Mouse (Mus musculus) adrenal gland, adult 2 months (tissue): Measurements from ENCODE around the gene Rpl13a. TPM values are rescaled to one million over a fixed set of nuclear protein-coding genes. Genes with fewer than 3 reads are reported as not detected.
A peak's percentile ranks its signal among the peaks of the same experiment; 100 is the strongest.

Source experiments
- DNase-seq: peaks from one replicate; pipeline ENCODE4 v3.0.0; 2021
- polyA plus RNA-seq: library from polyadenylated mRNA; depleted of rRNA; stranded (reverse); fragments of >200 nt; gene quantifications from 2 replicates; pipeline ENCODE4 v1.2.3, GENCODE M21; 2012
- total RNA-seq, 2 experiments: library from RNA; stranded (reverse); gene quantifications; 2 replicates each; pipeline ENCODE4 v1.2.3; 2021

The Rpl13a gene
- total and polyA plus RNA-seq, 3 experiments, result 476 to 1,750 (median 1,285) TPM

DNA sequence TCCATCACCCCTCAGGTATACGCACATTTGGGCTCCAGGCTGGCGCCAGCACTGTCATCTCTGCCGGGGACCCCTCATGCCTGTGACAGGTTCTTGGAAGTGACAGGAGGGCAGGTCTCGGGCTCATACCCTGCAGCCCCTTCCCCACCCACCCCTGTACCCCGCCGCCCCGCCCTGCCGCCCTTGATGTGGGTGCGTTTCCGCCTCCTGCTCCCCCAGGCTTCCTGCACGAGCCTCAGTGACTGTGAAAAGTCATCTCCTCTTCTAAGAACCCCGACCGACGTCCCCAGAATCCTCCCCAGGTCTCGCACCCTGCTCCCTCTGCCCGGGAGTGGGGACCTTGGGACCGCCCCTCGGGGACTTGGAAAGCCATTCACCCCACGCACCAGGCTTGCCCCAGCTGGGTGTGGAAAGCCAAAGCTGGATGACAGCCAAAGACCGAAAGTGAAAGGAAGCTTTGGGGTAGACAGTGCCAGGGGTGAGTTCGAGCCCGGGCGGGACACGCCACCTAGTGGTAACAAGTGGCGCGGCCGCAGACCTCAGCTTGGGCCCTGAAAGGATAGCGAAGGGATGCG lies 7.5 kb upstream of the Rpl13a start, which contains the start of the genes Gm45713 and Flt3l:
Gene Gm45713, minus strand, starts transcription at position 239 of the 575 bp plus-strand sequence.
Gene Flt3l, minus strand, starts transcription at position 440 of the 575 bp plus-strand sequence.
- peak; percentile 96 for DNase-seq

DNA sequence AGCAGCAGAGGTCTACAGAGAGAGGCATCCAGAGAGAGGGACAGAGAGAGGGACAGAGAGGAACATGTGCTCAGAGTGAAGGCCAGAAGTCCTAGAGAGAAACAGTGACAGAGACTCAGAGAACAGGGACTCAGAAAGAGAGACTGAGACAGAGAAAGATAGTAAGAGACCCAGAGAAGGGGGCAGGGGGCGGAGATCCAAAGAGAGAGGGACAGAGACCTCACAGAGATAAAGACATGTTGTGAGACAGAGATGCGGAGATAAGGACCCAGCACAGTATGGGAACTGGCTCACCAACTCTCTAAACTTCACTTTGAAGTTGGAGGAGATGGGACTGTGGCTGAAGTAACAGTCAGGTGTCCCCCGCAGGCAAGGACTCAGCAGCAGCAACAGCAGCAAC lies 6.8 kb upstream of the Rpl13a start:
- DNase-seq, result no peak

DNA sequence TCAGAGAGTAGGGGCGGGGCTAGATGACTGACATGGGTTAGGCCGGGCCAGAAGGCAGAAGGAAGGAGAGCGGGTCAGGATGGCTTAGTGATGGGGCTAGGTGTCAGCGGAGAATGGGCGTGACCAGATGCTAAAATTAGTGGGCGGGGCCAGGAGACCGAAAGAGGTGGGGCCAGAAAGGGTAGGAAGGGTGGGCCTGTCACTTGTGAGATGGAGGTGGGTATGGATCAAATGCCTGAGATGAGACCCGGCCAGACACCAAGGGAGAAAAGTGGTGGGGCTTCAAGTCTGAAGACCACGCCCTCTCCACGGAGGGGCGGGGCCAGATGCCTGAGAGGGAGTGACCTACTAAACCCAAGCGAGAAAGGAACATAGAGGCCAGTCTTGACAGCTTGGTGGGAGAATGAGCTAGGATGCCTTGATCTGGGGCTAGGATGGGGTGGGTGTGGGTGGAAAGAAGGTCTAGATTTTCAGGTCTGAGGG lies 6.0 kb upstream of the Rpl13a start:
- no peak for DNase-seq

DNA sequence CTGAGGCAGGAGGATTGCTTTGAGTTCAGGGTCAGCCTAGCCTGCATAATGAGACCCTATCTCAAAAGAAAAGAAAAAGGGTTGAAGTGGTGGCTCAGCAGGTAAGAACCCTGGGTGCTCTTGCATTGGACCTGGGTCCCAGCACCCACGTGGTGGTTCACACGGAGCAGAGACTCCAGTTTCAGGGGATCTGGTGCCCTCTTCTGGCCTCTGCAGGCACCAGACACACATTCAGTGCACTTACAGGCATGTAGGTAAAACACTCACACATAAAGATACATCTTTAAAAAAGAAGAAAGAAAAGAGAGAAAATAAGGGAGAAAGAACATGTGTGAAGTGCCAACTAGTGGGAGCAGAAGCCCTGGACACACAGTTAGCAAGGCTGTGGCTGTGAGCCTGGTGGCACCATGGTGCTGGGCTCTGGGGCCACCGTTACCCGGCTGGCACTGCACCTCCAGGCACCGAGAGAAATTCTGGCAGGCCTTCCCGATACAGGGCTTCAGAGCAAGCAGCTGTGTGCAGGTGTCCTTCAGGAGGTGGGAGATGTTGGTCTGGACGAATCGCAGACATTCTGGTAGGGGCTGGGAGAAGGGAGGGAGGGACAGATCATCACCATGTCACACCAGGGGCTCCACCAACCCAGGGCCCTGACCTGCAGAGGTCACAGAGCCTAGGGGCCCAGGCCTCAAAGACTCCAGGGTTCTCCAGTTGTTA lies 5.0 kb upstream of the Rpl13a start:
- no peak for DNase-seq

DNA sequence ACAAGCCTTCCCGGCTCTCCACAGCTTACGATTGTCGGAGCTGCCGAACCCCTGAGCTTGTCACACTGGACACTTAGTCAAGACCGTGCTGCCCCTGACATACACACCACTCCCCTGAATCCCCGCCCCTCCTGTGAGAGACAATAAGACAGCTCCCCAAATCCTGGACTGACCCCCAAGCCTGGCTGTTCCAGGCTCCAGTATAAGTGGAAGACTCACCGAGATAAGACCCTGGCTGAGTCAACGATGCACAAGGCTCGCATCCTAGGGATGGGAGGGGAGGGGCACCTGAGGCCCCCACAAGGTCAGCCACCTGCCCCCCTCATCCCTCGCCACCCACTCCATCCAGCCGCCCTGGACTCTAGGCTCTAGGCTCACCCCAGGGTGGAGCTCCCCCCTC lies 3.3 kb upstream of the Rpl13a start:
- no peak for DNase-seq

DNA sequence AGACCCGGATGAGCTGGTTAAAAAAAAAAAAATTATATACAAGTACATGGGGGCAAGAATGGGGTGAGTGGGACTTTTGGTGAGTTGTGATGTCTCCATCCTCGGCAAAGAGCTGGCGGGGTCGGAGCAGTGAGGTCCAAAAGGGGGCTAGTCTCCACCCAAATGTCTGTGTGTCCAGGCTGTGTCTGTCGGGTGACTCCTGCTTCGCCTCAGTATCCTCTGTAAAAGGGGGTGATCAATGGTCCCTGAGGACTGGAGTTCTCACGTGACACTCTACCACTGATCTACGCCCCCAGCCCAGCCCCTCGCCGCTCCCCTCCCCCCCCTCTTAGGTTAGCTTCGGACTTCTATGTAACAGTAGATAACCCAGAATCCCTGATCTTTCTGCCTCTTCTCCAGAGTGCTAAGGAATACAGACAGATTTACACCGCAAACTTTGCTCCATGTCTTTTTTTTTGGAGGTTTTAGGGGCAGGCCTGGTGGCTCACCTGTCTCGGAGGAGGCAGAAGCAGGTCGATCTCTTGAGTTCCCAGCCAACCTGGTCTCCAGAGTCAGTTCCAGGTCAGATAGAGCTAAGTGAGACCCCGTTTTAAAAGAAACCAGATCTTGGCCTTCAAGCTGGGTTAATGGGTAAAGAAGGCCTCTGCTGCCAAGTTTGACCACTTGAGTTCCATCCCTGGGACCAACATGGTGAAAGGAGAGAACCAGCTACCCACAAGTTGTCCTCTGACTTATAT lies 1.4 kb upstream of the Rpl13a start:
- no peak for DNase-seq

DNA sequence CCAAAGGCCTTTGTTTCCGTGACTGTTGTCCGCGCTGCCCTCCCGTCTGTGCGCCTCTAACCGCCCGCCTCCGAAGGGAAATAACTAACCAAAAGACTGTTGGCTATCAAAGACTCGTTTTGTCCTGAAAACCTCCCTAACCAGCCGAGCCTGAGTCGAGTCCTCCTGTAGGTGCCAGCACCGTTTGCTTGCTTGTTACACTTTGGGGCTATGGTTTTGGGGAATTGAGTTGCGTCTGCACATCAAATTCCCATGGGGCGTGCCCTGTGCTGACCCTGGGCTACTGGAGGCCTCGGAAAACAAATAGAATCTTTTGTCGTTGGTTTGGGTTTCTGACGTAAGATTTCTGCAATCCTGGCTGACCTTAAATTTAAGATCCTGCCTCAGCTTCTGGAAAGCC lies 757 bp upstream of the Rpl13a start:
- DNase-seq, result no peak

DNA sequence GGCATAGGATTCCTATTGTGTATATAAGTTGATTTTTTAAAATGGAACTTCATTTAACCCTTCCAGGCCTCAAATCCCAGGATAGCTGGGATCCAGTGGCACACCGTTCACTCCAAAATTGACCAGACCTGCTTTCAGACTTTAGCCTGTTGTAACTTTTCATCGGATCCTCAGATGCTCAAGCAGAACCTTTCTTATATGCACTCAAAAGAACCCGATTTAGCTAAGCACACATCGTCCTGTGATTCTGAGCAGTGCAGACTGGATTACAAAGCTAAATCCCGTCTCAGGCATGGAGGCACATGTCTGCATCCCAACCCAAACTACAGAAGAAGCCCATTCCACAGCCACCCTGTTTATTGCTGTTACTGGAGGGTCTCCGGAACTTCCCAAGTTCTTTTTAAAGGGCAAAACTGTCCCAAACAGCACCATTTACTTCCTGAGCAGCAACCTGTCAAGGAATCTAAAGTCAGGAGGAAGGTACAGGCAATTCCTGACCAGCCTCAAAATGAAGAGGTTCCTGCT lies 799 bp downstream of the Rpl13a start:
- DNase-seq, result no peak

DNA sequence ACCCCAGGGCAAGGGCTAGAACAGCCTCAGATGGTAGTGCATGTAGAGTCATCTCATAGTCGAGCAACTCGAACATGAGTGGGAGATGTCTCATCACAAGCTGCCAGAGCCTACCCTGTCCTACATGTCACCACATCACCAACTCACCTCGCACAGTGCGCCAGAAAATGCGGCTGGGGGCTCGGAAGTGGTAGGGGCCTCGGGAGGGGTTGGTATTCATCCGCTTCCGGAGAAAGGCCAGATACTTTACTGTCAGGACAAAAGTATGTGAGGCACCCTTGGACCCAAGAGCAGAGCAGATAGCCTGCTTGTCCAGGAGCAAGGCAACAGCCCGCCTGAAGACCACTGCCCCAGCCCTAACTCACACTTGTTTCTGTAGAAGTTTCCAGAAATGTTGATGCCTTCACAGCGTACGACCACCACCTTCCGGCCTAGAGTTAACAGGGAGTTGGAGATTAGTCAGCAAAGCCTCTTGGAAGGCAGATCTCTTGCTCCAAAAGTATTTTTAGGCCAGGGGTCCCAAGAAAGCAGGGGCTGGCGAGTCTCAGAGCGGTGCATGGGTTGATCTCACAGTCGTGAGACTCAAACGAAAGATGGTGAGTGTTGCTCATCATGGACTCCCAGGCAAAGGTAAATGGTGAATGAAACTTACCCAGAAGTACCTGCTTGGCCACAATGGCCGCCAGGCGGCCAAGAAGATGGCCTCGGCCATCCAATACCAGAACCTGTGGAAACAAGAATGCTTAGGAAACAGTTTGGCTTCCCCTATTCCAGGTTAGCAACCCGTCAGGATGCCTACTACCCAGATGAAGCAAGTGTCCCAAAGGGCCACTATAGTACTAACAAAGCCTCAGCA lies 1.5 kb downstream of the Rpl13a start:
- peak; percentile 22 for DNase-seq

DNA sequence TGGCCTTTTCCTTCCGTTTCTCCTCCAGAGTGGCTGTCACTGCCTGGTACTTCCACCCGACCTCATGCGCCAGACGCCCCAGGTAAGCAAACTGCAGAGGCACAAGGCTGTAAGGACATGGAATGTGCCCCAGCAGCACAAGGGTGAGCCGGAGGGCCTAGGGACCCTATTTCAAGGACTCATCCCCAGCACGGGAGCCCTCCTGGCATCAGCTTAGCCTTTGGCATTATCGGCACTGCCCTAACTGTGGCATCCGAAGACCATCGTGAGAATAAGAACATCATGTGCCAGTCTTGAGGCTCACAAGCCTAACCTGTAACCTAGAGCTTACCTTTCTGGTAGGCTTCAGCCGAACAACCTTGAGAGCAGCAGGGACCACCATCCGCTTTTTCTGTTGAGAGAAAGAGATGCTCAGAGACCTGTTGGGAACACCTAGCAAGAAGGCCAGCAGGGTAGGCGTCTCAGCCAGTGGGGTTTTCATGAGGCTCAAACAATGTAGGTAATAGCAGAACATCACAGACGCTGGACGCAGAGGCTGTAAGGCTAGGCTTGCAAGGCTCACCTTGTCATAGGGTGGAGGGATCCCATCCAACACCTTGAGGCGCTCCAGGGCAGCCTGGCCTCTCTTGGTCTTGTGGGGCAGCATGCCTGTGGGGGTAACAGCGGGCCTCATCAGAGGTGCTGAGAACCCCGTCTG lies 2.3 kb downstream of the Rpl13a start:
- DNase-seq, result peak; percentile 26

DNA sequence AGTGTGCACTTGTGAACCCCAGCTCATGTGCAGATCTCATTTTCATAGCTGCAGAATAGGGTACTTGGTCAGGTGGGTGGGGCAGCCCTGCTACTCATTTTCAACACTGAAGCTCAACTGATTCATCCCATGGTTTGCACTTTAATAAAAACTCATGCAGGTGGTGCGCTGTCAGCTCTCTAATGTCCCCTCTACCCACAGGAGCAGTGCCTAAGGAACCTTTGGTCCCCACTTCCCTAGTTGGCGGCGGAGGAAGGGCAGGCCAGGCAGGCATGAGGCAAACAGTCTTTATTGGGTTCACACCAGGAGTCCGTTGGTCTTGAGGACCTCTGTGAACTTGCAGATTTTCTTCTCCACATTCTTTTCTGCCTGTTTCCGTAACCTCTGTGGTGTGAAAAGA lies 2.9 kb downstream of the Rpl13a start:
- peak; percentile 19 for DNase-seq

DNA sequence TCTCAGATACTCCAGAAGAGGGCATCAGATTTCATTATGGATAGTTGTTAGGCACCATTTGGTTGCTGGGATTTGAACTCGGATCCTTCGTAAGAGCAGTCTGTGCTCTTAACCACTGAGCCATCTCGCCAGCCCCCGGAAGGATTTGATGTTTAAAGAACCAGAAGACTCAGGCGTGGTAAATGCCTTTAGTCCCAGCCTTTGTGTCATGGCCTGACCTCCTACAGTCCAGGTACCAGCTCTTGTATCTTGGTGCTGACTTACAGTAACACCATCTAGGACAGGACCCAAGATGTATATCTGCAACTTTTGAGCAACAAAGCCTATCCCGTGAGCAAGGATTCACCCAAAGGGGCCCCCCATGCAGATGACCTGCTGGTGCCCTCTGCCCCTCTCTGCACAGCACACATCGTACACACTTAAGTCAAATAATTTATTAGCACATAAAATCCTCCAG lies 3.4 kb downstream of the Rpl13a start:
- DNase-seq, result no peak

DNA sequence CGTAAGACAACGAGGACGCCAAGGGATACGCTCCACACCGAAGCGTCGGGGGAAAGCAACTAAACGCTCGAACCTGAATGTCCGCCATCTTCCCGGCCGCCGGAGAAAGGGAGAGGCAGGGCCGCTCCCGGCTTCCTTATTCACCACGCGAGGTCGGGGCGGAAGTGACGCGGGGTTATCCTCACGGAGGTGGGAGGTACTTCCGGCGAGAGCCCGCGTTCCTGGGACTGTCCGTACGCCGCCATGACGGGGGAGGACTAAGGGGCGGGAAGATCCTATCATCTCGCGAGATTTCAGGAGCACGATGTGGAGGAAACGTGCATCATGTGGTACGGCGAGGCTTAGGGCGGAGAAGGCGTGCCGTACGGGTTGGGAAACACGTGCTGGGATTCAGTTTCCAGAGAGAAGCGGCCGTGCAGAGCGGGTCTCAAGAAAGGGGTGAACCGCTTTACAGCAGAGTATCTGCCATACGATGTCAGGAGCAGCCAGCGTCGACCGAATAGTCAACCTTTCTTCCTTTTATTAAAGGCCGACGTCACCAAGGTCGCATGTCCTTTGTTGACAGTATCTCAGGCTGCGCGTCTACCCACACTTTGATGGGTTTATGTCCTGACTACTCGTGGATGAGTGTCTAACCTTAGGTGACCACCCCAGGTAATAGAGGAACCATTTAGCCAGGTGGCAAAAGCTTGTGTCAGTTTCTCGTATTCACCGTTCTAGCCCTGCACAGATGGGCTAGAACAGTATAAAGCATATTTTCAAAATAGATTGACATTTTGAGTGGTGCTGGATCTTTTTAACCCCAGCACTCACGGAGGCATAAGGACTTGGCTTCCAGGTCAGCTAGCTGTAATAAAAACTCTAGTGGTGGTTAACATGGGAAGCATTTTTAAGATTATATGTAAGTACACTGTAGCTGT lies 4.1 kb downstream of the Rpl13a start, which contains the start of gene Rps11:
Gene Rps11, minus strand, starts transcription at position 216 of the 920 bp plus-strand sequence.
- DNase-seq, result peak; percentile 99

DNA sequence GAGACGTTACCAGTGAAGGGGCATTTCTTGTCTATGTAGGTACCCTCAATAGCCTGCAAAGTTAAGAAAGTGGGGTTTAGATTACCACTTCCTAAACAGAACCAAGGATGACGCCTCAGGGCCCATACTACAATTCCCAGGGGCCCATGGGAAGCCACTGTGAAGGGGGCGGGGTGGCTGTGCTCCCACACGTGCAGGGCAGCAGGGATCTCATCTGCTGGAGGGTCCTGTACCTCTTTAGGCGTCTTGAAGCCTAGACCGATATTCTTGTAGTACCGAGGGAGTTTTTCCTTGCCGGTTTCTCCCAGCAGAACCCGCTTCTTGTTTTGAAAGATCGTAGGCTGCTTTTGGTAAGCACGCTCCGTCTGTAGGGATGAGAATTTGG lies 5.4 kb downstream of the Rpl13a start:
- DNase-seq, result peak; percentile 42

DNA sequence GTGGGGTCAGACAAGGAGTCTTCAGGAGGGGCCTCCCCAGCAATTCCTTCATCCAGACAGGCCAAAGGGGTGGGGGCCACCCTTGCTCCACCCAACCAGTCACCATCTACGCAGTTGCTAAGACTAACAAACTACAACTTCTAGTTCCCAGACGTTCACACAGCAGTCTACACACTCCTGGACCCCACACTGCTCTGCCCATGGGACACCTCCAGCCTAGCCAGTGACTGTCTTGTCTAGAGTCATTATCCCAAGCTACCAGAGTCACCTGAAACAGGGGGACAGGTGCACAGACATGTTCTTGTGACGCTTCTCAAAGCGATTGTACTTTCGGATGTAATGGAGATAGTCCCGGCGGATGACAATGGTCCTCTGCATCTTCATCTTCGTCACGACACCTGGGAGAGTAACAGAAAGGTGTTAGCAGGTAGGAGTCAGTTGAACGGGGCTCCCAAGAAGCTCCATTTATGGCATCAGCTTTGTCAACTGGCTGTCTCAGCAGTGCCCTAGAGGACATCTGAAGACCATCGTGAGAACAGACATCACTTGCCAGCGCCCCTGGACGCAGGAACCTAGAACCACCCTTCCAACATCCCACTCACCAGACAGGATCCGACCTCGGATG lies 5.9 kb downstream of the Rpl13a start:
- no peak for DNase-seq

DNA sequence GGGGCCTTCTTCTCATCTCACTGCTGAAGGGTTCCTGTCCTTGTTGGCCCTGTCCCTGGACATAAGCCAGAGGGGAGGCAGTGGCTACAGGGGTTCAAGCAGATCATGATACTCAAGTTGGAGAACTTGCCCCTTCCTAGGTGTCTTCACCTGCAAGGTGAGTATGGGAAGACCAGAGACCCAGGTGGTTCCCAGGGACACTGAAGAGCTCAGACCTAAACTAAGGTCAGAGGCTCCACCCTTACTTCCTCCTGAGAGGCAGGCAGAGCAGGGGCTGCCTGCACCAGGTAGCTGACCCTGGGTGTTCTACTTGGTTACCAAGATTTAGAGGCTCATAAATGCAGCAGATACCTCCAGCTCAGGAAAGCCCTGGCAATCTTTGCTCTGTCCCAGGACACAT lies 6.6 kb downstream of the Rpl13a start:
- DNase-seq, result no peak

DNA sequence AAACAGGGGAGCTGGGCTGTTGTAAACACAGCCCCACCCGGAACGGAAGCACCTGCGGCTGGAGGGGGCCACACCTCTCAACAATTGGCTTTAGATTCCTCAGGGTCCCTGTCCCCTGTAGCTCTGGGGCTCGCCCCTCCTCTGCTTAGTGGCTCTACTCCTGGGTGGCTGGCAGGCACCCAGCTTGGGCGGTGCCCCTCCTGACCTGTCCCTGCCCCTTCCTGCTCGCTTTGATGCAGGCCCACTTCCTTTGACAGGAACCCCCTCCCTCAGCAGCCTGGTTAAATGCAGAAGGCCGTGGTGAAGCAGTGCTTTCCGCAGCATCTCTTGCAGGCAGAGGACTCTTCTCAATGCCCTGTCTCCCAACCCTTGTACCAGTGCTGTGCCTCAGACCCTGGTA lies 7.2 kb downstream of the Rpl13a start:
- peak; percentile 60 for DNase-seq

DNA sequence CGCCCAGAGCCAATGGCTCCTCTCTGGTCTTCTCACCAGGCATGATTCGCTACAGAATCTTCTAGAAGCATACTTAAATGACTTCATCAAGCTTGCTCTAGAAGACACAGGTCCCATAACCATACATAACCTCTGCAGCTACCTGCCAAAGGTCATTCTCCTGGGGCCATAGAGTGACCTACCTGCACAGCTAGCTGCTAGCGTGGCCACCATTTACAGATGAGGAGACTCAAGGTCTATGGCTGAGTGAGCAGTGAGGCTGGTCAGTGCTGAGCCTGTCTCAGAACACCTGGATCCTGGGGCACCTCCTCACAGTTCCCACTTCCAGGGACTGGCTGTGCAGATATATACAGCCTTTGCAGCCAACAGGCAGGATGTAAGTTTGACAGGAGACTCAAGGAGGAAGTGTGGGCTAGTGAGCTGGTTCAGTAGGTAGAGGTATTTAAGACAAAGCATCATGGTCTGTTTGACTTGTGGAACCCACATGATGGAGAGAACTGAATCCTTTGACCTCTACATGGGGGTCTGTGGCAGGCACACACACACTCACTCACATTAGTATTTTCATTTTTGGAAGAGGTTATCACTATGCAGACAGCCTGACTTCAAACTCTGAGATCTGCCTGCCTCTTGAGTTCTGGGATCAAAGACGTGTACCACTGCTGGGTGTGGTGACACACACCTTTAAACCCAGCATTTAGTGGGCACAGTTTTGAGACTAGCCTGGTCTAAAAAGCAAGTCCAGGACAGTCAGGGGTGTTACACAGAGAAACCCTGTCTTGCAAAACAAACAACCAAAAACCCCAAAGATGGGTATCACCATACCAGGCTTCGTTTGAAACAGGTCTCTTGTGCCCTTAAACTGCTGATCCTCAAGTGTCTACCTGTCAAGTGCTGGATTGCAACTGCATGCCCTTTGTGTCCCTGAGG lies 8.5 kb downstream of the Rpl13a start:
- DNase-seq, result no peak
